Mouse (Mus musculus): ENCODE data around the gene Cryl1. TPM values are rescaled to one million over a fixed set of nuclear protein-coding genes. Genes with fewer than 3 reads are reported as not detected.

Cryl1 gene
- polyA plus RNA-seq, 1 experiment from 2014 or later, result 12.2 TPM

- Histone ChIP-seq H3K4me3 (replicated peaks) (no peak overlapping the region), H3K4me2 (no peak overlapping the region), H3K36me3 (no peaks in the 10 kb centered on the region), H3K9me3 (replicated peaks) (no peaks in the 10 kb centered on the region), H3K27me3 (replicated peaks) (no peaks in the 10 kb centered on the region), H3K9ac (replicated peaks) (no peak overlapping the region), H3K27ac (replicated peaks) (no peak overlapping the region), H3K4me1 (no peaks in the 10 kb centered on the region)
- WGBS, result 50% methylated on average over 8 of the region's 8 CpGs
- ATAC-seq (ENCODE audit: low FRiP score), result peak; percentile 66
Observed at GRCm38 (mm10) chr14:57372348-57373102, 25.8 kb downstream of the Cryl1 start.

- 32% methylated on average over 4 of the region's 4 CpGs for WGBS
- Histone ChIP-seq H3K4me3 (replicated peaks) (no peak overlapping the region), H3K27me3 (replicated peaks) (no peaks in the 10 kb centered on the region), H3K27ac (replicated peaks) (no peak overlapping the region), H3K4me2 (no peak overlapping the region), H3K9me3 (replicated peaks) (no peaks in the 10 kb centered on the region), H3K9ac (replicated peaks) (no peak overlapping the region), H3K4me1 (peaks cover 4% of the 10 kb centered on the region; the same call in 1 of the 2 replicates), H3K36me3 (no peaks in the 10 kb centered on the region)
- ATAC-seq (ENCODE audit: low FRiP score), result no peak
Observed at GRCm38 (mm10) chr14:57367327-57367726, 31.0 kb downstream of the Cryl1 start.

GRCm38 (mm10) chr14:57366724-57367123, 31.6 kb downstream of the Cryl1 start:
- no peak for ATAC-seq (ENCODE audit: low FRiP score)
- H3K4me1 ChIP-seq, result peaks cover 4% of the 10 kb centered on the region; the same call in 1 of the 2 replicates
- H3K27ac ChIP-seq (replicated peaks), result no peak overlapping the region
- H3K4me3 ChIP-seq (replicated peaks), result no peak overlapping the region
- H3K9ac ChIP-seq (replicated peaks), result no peak overlapping the region
- H3K36me3 ChIP-seq, result no peaks in the 10 kb centered on the region
- H3K4me2 ChIP-seq, result no peak overlapping the region
- no peaks in the 10 kb centered on the region for H3K9me3 ChIP-seq (replicated peaks)
- no peaks in the 10 kb centered on the region for H3K27me3 ChIP-seq (replicated peaks)
- 73% methylated on average over 5 of the region's 5 CpGs for WGBS

- H3K4me1 ChIP-seq, result peaks cover 4% of the 10 kb centered on the region; the same call in 1 of the 2 replicates
- no peaks in the 10 kb centered on the region for H3K36me3 ChIP-seq
- H3K27ac ChIP-seq (replicated peaks), result no peak overlapping the region
- no peaks in the 10 kb centered on the region for H3K9me3 ChIP-seq (replicated peaks)
- H3K4me3 ChIP-seq (replicated peaks), result no peak overlapping the region
- 86% methylated on average over 9 of the region's 9 CpGs for WGBS
- H3K27me3 ChIP-seq (replicated peaks), result no peaks in the 10 kb centered on the region
- no peak overlapping the region for H3K9ac ChIP-seq (replicated peaks)
- no peak overlapping the region for H3K4me2 ChIP-seq
- no peak for ATAC-seq (ENCODE audit: low FRiP score)
Observed at GRCm38 (mm10) chr14:57365341-57365740, 33.0 kb downstream of the Cryl1 start.

- H3K27me3 ChIP-seq (replicated peaks), result no peaks in the 10 kb centered on the region
- no peak overlapping the region for H3K4me3 ChIP-seq (replicated peaks)
- H3K4me2 ChIP-seq, result no peak overlapping the region
- H3K9ac ChIP-seq (replicated peaks), result no peak overlapping the region
- H3K27ac ChIP-seq (replicated peaks), result no peak overlapping the region
- 88% methylated on average over 6 of the region's 6 CpGs for WGBS
- peaks cover 4% of the 10 kb centered on the region; the same call in 1 of the 2 replicates for H3K4me1 ChIP-seq
- H3K9me3 ChIP-seq (replicated peaks), result no peaks in the 10 kb centered on the region
- ATAC-seq (ENCODE audit: low FRiP score), result no peak
- H3K36me3 ChIP-seq, result no peaks in the 10 kb centered on the region
Observed at GRCm38 (mm10) chr14:57363833-57364232, 34.5 kb downstream of the Cryl1 start.

- Histone ChIP-seq H3K9me3 (replicated peaks) (no peaks in the 10 kb centered on the region), H3K27ac (replicated peaks) (no peak overlapping the region), H3K9ac (replicated peaks) (no peak overlapping the region), H3K4me2 (peak overlapping the region; percentile 49), H3K36me3 (no peaks in the 10 kb centered on the region), H3K27me3 (replicated peaks) (no peaks in the 10 kb centered on the region), H3K4me1 (peaks cover 4% of the 10 kb centered on the region; the same call in 1 of the 2 replicates), H3K4me3 (replicated peaks) (peak overlapping the region; percentile 19; the same call in 1 of the 2 replicates)
- WGBS, result 15% methylated on average over 28 of the region's 31 CpGs
- peak; percentile 75 for ATAC-seq (ENCODE audit: low FRiP score)
Observed at GRCm38 (mm10) chr14:57362726-57363660, 35.3 kb downstream of the Cryl1 start.

GRCm38 (mm10) chr14:57357030-57357429, 41.3 kb downstream of the Cryl1 start:
- Histone ChIP-seq H3K4me1 (no peaks in the 10 kb centered on the region), H3K9ac (replicated peaks) (no peak overlapping the region), H3K4me2 (no peak overlapping the region), H3K36me3 (no peaks in the 10 kb centered on the region), H3K9me3 (replicated peaks) (no peaks in the 10 kb centered on the region), H3K27ac (replicated peaks) (no peak overlapping the region), H3K4me3 (replicated peaks) (no peak overlapping the region), H3K27me3 (replicated peaks) (no peaks in the 10 kb centered on the region)
- no peak for ATAC-seq (ENCODE audit: low FRiP score)
- WGBS, result 81% methylated on average over 5 of the region's 5 CpGs

- Histone ChIP-seq H3K36me3 (no peaks in the 10 kb centered on the region), H3K9me3 (replicated peaks) (no peaks in the 10 kb centered on the region), H3K27me3 (replicated peaks) (no peaks in the 10 kb centered on the region), H3K27ac (replicated peaks) (no peak overlapping the region), H3K9ac (replicated peaks) (no peak overlapping the region), H3K4me3 (replicated peaks) (no peak overlapping the region), H3K4me1 (no peaks in the 10 kb centered on the region), H3K4me2 (no peak overlapping the region)
- WGBS, result 73% methylated on average over 7 of the region's 7 CpGs
- ATAC-seq (ENCODE audit: low FRiP score), result no peak
Observed at GRCm38 (mm10) chr14:57351521-57352235, 46.7 kb downstream of the Cryl1 start.

- no peak for ATAC-seq (ENCODE audit: low FRiP score)
- Histone ChIP-seq H3K4me3 (replicated peaks) (no peak overlapping the region), H3K27ac (replicated peaks) (no peak overlapping the region), H3K9me3 (replicated peaks) (no peaks in the 10 kb centered on the region), H3K4me1 (no peaks in the 10 kb centered on the region), H3K9ac (replicated peaks) (no peak overlapping the region), H3K36me3 (no peaks in the 10 kb centered on the region), H3K27me3 (replicated peaks) (no peaks in the 10 kb centered on the region), H3K4me2 (no peak overlapping the region)
- WGBS, result 88% methylated on average over 10 of the region's 10 CpGs
Observed at GRCm38 (mm10) chr14:57349955-57350354, 48.4 kb downstream of the Cryl1 start.

- Histone ChIP-seq H3K27ac (replicated peaks) (no peak overlapping the region), H3K9me3 (replicated peaks) (no peaks in the 10 kb centered on the region), H3K36me3 (no peaks in the 10 kb centered on the region), H3K4me3 (replicated peaks) (no peak overlapping the region), H3K4me2 (no peak overlapping the region), H3K9ac (replicated peaks) (no peak overlapping the region), H3K27me3 (replicated peaks) (no peaks in the 10 kb centered on the region), H3K4me1 (0 out of 2 replicates have a peak, but pooled peaks cover 2% of the 10 kb centered on the region)
- WGBS, result 60% methylated on average over 4 of the region's 4 CpGs
- no peak for ATAC-seq (ENCODE audit: low FRiP score)
Observed at GRCm38 (mm10) chr14:57348155-57348554, 50.2 kb downstream of the Cryl1 start.

GRCm38 (mm10) chr14:57346135-57346534, 52.2 kb downstream of the Cryl1 start:
- no peak overlapping the region for H3K4me3 ChIP-seq (replicated peaks)
- 89% methylated on average over 3 of the region's 3 CpGs for WGBS
- no peak overlapping the region for H3K27ac ChIP-seq (replicated peaks)
- ATAC-seq (ENCODE audit: low FRiP score), result no peak
- H3K9me3 ChIP-seq (replicated peaks), result no peaks in the 10 kb centered on the region
- no peaks in the 10 kb centered on the region for H3K36me3 ChIP-seq
- no peak overlapping the region for H3K4me2 ChIP-seq
- peaks cover 2% of the 10 kb centered on the region; the same call in 1 of the 2 replicates for H3K4me1 ChIP-seq
- H3K27me3 ChIP-seq (replicated peaks), result no peaks in the 10 kb centered on the region
- H3K9ac ChIP-seq (replicated peaks), result no peak overlapping the region
